Mouse (Mus musculus) naive thymus-derived CD4-positive, alpha-beta T cell, adult 5 months (primary cell): ENCODE data around the gene Olfr9. TPM values are rescaled to one million over a fixed set of nuclear protein-coding genes. Genes with fewer than 3 reads are reported as not detected.

Experiments
- polyA plus RNA-seq: library from polyadenylated mRNA; unstranded; fragments of 100-300 nt; shearing (Covaris generic); gene quantifications from one replicate; pipeline ENCODE4 v1.2.1, GENCODE M21; 2017

Olfr9 gene
- 0.12 TPM for polyA plus RNA-seq

GRCm38 (mm10) chr10:128989131-128989530, at the start of gene Olfr9:
Gene Olfr9 (plus strand): TSS chr10:128989431.

GRCm38 (mm10) chr10:128960590-128961584, 28.3 kb upstream of the Olfr9 start, which contains the start of gene Mettl7b:
Gene Mettl7b (minus strand): TSS chr10:128960988.

GRCm38 (mm10) chr10:129010288-129010841, 21.1 kb downstream of the Olfr9 start, which contains the start of gene Olfr763:
Gene Olfr763 (plus strand): TSS chr10:129010791.

GRCm38 (mm10) chr10:129039796-129040195, 50.6 kb downstream of the Olfr9 start, which contains the start of gene Olfr764-ps1:
Gene Olfr764-ps1 (minus strand): TSS chr10:129039896.

Other genes with a start within 250 kb of the Olfr9 start
- gene Dgka, start 244.6 kb upstream of the Olfr9 start, polyA plus RNA-seq: 1,128 TPM
- 31.8 TPM for gene Pym1, start 241.5 kb upstream of the Olfr9 start, polyA plus RNA-seq
- not detected for gene Mmp19, start 198.5 kb upstream of the Olfr9 start, polyA plus RNA-seq
- gene Dnajc14, start 185.4 kb upstream of the Olfr9 start, polyA plus RNA-seq: 54.8 TPM
- gene Tmem198b, start 185.1 kb upstream of the Olfr9 start, polyA plus RNA-seq: 5.8 TPM
- 109 TPM for gene Sarnp, start 172.1 kb upstream of the Olfr9 start, polyA plus RNA-seq
- 26.9 TPM for gene Ormdl2, start 167.8 kb upstream of the Olfr9 start, polyA plus RNA-seq
- gene Gdf11, start 97.7 kb upstream of the Olfr9 start, polyA plus RNA-seq: 1.2 TPM
- not detected for gene Cd63, start 88.4 kb upstream of the Olfr9 start, polyA plus RNA-seq
- 8.4 TPM for gene Rdh5, start 66.5 kb upstream of the Olfr9 start, polyA plus RNA-seq
- gene Bloc1s1, start 65.4 kb upstream of the Olfr9 start, polyA plus RNA-seq: 85.2 TPM
- 8.8 TPM for gene Itga7, start 55.6 kb upstream of the Olfr9 start, polyA plus RNA-seq
- gene Mettl7b, start 28.4 kb upstream of the Olfr9 start, polyA plus RNA-seq: not detected
- gene Olfr763, start 21.4 kb downstream of the Olfr9 start, polyA plus RNA-seq: not detected
- gene Olfr764-ps1, start 50.5 kb downstream of the Olfr9 start, polyA plus RNA-seq: not detected
- not detected for gene Olfr765, start 60.6 kb downstream of the Olfr9 start, polyA plus RNA-seq
- gene Olfr766-ps1, start 79.5 kb downstream of the Olfr9 start, polyA plus RNA-seq: not detected
- not detected for gene Olfr767, start 93.5 kb downstream of the Olfr9 start, polyA plus RNA-seq
- gene Olfr768, start 109.9 kb downstream of the Olfr9 start, polyA plus RNA-seq: not detected
- gene Olfr769, start 128.4 kb downstream of the Olfr9 start, polyA plus RNA-seq: not detected
- gene Olfr770, start 149.6 kb downstream of the Olfr9 start, polyA plus RNA-seq: not detected
- not detected for gene Olfr771, start 175.3 kb downstream of the Olfr9 start, polyA plus RNA-seq
- not detected for gene Olfr772, start 188.5 kb downstream of the Olfr9 start, polyA plus RNA-seq
- gene Olfr773, start 198.0 kb downstream of the Olfr9 start, polyA plus RNA-seq: not detected
- not detected for gene Olfr774, start 246.8 kb downstream of the Olfr9 start, polyA plus RNA-seq